Mouse (Mus musculus) erythroblast, adult 5-6 weeks (primary cell): Measurements from ENCODE around the gene Atp23. TPM values are rescaled to one million over a fixed set of nuclear protein-coding genes. Genes with fewer than 3 reads are reported as not detected.

Source experiments
- ATAC-seq: replicated peaks from 2 replicates; pipeline ENCODE4 v1.8.0; 2016; ENCODE audit warnings: moderate number of reproducible peaks, mild to moderate bottlenecking, moderate TSS enrichment, inconsistent platforms; ENCODE audit not compliant: poor library complexity, low FRiP score, severe bottlenecking
- total RNA-seq, 2 experiments: library from RNA; stranded (forward) in 1 of 2; stranded (reverse) in 1 of 2; fragments of 150-400 nt in 1 of 2; fragments of 200-764, 138-1000 nt in 1 of 2; gene quantifications; 2 replicates each; pipeline versions ENCODE4 v1.2.3 to v1.2.4; 2015 to 2017; ENCODE audit warnings: low replicate concordance in 2 of 2

The Atp23 gene
- total RNA-seq (2015; ENCODE audit: low replicate concordance) (0.38 and 2.3 TPM in 2 replicates), total RNA-seq (2017; ENCODE audit: low replicate concordance) (0.09 and 0.98 TPM in 2 replicates)

DNA sequence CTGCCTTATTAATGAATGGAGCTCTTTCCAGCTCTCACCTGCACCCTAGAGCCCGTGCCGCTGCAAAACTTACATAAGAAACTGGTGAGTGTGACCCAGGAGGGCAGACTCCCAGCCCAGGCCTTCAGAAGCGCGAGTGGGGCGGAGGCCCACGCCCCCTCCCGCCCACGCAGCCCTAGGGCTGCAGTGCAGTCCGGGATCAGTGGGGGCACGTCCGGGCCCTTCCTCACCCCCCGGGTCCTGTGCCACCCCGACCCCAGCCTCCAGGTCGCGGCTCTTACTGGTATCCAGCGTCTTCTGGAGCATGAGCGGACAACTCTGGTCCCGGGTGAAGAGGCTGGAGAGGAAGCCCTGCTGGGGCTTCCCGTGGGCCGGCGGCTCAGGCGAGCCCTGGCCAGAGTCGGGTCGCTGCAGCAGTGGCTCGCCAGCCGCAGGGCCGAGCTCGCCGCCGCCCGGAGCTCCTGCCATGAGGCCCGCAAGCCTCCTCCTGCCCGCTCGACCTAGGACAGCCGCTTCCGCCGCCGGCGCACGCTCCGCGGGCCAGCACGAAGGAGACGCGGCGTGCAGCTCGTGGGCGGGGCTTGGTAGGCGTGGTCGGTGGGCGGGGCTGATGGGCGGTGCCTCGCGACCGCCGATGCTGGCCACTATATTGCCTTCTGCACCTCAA lies at the start of gene Atp23:
Gene Atp23 (minus strand): TSS at position 535 of the 667 bp plus-strand sequence.
- peak; percentile 62; the same call in 1 of the 2 replicates for ATAC-seq

GRCm38 (mm10) chr10:126950572-126950971 lies 49.4 kb upstream of the Atp23 start:
- no peak for ATAC-seq

DNA sequence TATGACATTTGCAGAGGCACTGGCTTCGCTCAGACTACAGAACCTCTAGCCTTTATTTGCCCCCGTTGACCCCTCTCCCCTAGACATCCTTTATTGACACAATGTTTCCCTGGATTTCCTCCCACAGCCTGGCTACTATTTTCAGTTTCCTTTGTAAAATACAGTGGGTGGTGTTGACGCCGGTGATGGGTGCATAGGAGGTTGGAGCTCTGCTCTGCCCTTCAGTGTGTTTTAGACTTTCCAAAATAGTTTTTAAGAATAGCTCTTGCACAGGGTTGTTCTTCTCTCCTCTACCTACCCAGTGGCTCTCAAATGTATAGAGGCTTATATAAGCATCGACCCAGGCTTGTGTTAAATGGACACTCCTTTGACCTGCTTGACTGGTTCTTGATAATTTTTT lies 48.7 kb upstream of the Atp23 start:
- no peak for ATAC-seq

DNA sequence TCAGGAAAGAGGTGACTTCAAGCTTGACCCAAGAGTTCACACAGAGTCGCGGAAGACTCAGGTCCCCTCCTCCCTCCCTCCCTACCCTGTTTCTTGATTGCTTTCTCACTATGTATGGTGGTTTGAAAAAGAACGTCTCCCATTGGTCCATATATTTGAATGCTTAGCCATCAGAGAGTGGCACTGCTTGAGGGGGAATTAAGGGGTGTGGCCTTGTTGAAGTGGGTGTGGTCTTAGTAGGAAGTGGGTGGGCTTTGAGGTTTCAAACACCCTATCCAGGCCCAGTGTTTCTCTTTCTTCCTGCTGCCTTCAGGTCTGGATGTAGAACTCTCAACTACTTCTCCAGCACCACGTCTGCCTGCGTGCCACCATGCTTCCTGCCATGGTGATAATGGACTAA lies 44.4 kb upstream of the Atp23 start:
- ATAC-seq: no peak

DNA sequence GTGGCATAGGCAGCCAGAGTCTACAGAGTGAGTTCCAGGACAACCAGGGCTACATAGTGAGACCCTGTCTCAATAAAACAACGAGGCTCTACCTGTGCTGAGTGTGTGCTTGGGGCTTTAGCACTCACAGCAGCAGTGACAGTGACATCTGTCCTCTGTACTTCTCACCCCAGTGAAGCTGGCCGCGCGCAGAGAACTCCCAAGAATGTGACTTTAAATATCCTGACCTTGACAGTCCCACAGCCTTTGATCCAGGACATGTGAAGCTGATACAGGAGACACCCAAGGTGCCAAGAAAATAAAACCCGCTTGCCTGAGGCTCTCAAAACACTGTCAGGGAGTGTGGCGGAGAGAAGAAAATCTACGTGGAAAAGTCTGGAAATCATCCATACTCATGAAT lies 39.8 kb upstream of the Atp23 start:
- no peak for ATAC-seq

GRCm38 (mm10) chr10:126935556-126936381 lies 34.6 kb upstream of the Atp23 start:
- no peak for ATAC-seq

- no peak for ATAC-seq
These were observed 34.0 kb upstream of the Atp23 start for GRCm38 (mm10) chr10:126935121-126935520.

GRCm38 (mm10) chr10:126934561-126934960 lies 33.4 kb upstream of the Atp23 start:
- no peak for ATAC-seq

- ATAC-seq: no peak
These were observed 30.6 kb upstream of the Atp23 start for GRCm38 (mm10) chr10:126931760-126932139.

GRCm38 (mm10) chr10:126931123-126931759 lies 30.1 kb upstream of the Atp23 start:
- ATAC-seq: no peak

- no peak for ATAC-seq
These were observed 29.3 kb upstream of the Atp23 start for GRCm38 (mm10) chr10:126930270-126931121.

GRCm38 (mm10) chr10:126929543-126929942 lies 28.4 kb upstream of the Atp23 start:
- no peak for ATAC-seq

DNA sequence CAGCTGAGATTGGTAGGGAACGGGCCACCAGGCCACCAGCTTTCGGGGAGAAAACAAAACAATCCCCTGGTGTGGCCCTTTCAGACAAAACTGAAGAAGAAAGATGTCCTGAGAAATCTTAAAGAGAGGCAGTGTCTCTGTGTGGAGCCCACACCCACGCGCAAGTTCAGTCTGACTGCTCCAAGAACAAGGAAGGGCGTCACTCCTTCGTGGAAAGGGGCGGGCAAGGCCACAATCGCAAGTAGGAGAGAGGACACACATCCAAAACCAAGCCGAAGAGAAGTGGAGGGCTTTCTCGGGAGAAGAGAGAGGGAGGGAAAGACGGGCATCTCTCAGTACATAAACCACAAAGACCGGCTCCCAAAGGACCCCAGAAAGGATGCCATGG lies 27.7 kb upstream of the Atp23 start:
- no peak for ATAC-seq

GRCm38 (mm10) chr10:126928011-126928818 lies 27.1 kb upstream of the Atp23 start:
- no peak for ATAC-seq

GRCm38 (mm10) chr10:126927101-126927961 lies 26.2 kb upstream of the Atp23 start:
- no peak for ATAC-seq

DNA sequence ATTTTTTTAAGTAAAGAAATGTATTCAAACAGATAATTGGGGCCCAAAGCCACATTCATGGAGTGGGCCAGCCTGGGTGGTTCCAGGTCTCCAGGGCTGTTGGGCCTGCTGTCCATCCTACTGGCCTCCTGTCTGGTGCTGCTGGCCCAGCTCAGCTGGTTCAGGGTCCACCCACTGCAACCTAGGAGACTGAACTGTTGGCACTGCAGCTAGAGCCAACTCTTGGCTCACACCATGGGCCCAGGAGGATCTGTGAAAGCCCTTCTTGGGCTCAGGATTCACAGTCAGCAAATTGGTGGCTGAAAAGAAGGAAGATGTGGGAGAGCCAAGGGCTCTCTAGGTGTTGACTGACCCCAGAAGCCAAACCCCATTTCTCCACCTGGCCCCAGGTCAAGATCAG lies 24.2 kb upstream of the Atp23 start:
- no peak for ATAC-seq

DNA sequence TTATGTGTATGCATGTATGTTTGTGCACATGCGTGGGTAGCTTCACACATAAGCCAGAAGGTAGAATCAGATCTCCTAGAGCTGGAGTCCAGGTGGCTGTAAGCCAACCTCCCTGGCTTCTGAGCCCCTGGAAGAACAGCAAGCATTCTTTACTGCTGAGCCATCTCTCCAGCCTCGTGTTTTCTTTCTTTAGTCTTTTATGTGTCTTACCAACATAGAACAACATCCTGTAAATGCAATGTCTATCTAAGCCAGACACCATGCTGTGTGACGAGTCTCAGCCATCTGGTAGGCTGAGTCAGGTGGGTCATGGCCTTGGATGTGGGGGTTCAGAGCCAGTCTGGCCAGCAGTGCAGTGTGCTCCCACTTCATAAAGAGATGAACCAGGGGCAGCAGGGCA lies 22.9 kb upstream of the Atp23 start:
- no peak for ATAC-seq

DNA sequence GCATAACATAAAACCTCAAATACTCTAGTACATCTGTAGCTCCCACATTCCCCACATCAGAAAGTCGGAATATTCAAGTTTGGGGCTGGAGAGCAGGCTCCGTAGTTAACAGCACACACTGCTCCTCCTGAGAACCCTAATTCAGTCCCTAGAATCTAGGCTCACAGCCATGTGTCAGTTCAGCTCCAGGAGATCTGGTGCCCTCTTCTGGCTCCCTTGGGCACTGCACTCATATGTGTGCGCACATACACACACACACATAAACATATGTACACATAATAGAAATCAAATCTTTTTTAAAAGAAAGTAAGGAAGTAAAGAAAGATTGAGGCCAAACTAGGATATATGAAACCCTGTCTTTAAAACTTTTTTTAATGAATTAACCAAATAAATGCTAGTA lies 19.1 kb upstream of the Atp23 start:
- no peak for ATAC-seq
